Mouse (Mus musculus) kidney, postnatal 14 days (tissue): ENCODE results near the gene Prdm11.

Experiments
- DNase-seq: peaks from one replicate; pipeline ENCODE4 v3.0.0; 2022; ENCODE audit warnings: mixed read lengths

Prdm11 gene

DNA sequence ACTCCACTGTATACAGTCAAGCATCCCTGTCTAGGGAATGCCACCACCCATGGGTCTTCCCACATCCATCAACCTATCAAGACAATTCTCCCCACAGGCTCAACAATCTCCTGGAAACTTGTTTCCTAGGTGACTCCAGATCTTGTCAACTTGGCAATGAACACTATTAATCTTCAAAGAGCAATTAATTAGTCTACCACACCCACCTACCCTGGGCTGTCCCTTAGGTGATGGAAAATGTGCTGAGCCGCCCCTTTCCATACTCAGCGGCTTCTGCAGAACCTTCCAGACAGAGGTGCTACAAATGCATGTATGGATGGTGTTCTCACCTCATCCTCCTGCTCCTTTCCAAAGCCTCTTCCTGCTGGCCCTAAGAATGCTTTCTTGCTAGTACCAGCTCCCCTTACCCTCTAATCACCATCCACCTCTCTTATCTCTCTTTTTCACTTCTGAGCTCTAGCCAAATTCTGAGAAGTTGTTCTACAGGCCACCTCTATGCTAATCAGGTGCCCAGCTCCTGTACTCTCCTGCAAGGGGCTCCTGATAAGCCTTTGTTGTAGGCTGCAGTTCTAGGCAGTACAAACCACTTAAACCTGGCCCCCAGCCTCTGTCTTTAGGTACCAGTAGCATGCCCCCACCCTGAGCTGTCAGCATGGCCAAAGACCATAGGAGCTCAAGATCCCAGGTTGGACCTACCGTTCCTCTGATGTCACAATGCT lies 37.8 kb downstream of the Prdm11 start:
- DNase-seq: no peak

DNA sequence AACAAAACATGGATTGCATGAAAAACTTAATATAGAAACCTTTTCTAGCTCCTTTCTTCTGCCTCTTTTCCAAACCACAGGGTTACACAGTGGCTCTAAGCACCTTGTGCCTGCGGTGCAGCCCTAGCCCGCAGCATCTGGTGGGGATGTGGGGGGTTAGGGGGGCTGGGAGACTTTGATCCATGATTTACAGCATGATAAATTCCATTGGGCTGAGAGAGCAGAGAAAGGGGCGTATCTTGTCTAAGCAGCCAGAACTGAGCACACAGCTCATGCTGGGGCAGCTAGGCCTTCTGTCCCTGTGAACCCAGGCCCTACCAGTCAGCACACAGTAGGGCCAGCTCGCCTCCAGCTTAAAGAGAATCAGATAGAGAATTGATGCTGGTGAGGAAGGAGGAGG lies 40.9 kb downstream of the Prdm11 start:
- DNase-seq: no peak

DNA sequence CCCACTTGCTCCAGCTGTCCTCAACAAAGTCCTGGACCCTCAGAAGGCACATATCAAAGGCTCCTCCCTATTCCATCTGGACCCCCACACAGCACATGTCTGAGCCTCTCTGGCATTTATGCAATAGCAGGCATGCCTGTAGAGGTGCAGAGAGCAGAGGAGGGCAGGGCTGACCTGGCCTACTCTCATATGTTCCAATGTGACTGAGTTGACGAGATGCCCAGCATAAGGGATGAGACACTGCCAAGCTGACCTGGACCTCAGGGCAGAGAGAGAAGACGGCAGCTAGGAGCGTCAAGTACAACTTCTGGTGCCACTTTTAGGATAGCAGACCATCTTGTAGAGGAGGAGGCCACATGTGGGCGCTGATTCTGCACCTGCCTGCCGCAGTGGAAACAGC lies 54.0 kb downstream of the Prdm11 start:
- DNase-seq: no peak

DNA sequence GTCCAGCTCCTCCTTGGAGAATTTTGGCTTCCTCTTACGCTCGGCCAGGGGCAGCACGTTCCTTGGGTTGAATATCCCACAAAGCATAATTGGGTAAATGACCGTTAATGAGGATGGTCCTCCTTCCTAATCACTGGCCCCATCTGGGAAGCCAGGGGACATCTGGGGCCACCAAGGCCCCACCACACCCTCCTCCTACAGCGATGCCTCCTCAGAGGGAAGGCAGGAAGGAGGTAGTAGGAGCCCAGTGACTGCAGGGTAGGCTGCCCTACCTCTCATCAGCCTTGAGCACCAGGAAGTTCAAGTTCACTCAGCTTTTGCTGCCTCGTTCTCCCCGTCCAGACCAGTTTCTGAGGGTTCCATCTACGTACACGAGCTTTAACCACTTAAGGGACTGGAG lies 56.4 kb downstream of the Prdm11 start:
- no peak for DNase-seq

DNA sequence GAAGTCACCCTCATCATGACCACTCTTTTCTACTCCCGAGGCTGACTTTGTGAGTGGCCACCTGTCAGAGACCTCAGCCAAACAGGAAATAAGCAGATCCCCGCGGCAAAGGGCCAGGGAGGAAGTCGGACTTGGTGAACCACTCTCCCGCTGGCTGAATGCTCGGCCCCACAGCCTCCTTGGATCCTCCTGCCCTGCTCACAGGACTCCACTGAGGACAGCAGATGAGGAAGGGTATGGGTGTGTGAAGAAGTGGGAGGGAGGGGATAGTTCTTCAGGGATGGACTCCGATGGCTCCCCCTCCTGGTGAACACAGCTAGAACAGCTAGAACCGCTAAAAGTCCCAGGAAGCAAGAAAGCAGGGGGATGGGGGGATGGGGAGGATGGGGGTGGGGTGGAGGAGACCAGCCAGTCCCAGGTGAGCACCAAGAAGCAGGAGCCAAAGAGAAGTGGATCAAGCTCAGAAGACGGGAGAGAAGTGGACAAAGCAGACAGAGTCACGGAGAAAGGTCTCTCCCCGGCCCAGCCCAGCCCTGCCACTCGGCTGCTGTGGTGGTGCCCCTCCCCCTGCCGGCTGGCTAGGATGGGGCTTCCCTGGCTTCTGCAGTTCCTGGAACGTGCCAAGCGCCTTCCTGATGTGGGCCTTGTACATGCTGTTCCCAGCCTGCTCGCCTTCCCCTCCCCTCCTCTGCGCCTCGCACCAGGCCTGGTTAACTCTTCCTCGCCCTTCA lies 57.9 kb downstream of the Prdm11 start:
- peak; percentile 86 for DNase-seq

DNA sequence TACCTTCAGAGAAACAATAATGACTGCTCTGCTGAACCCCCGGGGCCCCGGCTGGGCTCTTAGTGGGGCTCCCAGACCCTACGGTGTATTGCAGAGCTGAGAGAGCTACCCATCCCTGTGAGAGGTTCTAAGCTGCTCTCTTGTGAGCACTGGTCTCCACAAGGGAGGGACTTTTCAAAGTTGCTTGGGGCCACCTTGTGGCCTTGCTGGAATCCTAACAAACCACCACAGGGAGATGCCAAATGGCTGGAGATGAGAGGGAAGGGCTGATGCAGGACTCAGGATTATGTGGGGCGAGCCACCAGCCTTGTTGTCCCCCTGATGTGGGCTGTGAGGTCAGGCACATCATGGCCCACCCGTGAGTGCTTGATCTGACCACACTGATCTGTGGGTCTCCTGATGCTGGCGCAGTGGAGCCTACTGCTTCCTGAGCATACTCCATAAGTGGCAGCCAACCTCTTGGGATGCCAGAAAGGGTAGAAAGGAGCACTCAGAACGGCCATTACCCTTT lies 58.8 kb downstream of the Prdm11 start:
- DNase-seq: no peak

DNA sequence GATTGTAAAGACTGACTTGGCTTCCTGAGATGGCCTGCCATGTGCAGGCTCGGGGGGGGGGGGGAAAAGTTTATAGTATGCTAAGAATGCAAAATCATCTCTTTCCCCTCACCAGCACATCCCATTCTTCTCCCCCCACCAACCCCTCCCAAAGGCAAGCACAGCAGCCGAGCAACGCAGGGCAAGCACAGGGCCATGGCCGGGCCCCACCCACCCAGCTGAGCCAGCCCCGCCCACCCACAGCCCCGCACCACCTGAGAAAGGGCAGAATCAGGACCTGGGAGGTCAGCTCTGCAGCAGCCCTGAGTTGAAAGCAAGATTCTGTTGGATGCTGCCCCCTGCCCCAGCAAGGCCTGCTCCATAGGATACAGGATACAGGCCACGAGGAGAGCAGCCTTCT lies 60.4 kb downstream of the Prdm11 start:
- no peak for DNase-seq

DNA sequence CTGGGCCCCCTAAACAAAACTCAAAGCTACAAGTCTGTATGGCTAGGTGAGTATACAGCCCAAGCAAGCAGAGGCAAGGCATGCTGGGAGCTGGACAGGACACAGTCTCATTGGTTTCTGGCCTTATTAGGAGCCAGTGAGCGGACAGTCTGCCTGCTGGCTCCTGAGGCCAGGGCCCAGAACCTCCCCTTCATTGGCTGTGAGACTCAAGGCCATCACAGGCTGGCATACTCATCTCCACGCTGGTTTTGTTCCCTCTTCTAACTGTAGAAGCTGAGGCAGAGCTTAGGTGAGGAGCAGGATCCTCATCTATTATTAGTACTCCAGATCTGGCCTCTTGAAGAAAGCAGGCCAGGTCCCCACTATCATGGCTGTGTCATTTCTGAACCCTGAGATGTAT lies 60.8 kb downstream of the Prdm11 start:
- no peak for DNase-seq

DNA sequence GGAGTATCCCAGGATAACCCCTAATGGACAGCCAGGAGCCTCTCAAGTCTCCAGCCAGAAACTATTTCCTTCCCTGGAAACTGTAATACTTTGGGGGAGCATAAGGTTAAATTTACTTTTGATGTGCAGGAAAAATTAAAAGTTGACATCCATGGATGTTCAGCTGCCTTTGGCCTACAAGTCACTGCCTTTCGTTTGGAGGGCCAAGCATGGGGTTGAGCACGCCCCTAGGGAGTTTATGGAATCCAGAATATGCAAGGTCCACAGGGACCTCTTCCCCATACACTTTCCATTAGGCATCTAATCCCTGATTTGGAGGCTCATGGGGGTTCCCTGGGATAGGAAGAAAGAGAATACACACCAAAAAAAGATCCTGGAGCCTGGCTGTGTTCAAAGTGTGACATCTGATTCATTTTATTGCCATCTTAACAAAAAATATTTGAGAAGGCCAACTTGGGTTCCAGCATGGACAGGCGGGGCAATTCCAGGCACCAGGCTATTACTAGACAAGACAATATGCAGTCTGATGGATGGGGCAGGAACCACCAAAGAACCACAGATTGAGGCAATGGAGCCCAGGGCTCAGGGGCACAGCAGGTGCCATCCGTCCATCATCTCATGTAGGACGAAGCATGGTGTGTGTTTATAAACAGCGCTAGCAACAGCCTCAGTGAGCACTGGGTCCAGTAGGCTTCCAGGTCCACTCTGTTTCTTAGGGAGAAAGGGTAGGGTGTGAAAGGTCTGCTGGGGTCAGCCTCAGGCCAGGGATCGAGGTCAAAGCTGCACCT lies 61.5 kb downstream of the Prdm11 start:
- no peak for DNase-seq

DNA sequence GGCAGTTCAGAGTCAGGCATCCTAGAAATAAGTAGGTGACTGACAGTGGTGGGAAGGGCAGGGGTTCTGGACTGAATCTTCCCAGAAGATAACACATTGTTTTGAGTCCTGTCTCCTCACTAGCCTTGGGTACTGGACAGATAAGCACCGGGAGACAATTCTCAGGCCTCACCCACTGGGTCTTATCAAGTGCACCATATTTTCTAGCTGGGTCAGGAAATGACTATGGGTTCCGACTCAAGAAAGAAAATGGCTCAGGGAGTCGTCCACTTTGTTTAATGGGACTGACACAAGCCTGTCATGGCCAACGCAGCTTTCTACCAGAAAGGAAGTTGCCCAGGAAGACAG lies 62.7 kb downstream of the Prdm11 start:
- DNase-seq: no peak

DNA sequence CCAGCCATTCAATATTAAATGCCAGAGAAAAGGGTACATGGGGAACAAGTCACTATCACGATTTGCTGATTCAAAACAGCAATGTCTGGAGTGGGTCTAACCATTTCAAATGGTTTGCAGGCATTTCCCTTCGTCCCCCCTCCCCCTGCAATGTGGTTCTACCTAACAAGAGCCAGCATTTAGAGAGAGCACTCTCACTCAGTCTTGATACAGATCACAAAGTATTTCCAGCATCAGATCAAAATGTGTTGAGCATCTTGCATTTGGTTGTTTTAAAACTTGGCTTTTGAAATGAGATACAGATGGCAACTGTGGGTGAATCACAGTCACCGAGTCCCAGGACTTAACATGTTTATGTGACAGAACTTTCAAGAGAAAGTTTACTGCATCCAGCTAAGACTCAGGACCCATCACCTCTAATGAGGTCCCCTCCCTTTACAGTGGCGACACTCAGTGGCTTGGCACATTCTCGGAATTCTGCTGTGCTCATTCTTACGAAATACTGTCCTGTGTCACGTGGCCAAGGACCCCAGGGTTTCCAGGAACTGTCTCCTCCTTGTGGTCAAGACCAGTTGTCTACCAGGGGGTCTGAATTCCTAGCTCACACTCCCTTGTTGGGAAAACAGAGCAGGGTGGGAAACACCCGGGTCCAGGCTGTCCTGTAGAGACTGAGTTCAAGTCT lies 63.2 kb downstream of the Prdm11 start:
- no peak for DNase-seq

DNA sequence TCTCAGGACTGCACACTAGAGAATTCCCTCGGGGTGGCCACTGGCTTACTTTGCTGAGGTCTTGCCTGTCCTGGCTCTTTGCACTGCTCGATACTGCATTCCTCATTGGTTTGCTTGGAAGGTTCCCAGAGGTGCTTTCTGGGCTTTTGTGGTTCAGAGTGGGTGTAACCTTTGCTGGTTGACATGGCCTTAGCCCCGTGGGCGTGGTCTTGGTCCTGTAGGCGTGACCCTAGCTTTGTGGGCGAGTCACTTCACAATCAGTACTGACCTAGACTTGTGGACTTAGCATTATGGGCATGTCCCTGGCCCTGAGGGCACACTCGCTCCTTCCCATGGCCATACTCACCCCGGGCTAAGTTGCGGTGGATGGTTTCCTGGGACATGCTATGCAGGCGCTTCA lies 65.8 kb downstream of the Prdm11 start:
- no peak for DNase-seq

DNA sequence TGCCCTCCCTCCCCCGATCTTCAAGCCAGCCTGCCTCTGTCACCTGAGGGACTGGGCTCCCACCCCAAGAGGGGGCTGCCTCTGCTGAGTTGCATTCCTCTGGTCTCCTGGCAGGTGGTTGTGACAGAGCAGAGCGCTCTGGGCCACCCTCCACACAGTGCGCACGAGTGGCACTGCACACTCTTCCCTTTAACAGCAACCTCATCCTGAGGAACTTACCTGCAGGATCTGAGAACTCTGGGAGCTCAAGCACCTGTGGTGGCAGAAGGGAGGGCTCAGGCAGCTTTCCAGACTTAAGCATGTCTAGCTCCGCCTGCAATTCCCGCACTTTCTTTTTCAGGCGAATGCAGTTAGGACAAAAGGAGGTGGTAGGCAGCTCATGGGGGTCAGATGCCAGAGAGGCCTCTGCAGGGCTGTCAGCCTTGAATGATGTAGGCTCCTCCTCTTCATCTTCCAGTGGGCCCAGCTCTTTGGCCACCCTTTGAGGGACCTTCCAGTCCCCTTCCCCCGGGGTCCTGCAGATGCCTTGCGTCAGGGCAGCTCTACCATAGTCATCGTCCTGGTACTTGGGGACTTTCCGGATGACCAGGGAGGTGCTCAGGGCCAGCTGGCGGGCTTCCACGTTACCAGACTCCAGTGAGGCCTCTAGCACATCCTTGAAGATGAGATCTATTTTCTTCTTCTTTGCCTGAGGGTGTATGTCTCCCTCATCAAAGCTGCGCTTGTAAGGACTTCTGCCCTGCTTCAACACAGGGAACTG lies 70.8 kb downstream of the Prdm11 start:
- no peak for DNase-seq

DNA sequence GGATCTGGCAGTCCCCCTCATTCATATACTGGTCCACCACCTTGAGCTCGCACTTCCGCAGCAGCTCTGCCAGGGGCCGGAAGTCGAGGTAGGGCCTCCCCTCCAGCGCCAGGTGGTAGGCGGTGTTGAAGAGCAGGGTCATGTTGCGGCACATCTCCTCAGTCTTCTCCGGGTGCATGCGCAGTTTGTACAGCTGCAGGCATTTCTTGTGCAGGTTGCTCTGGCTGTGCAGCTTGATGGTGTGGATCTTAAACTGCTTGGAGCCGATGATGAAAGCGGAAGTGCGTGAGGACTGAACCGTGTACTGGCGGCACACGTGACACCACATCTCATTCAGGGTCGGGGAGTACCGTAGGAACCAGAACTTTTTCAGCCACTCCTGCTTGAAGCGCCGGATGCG lies 72.3 kb downstream of the Prdm11 start:
- no peak for DNase-seq

DNA sequence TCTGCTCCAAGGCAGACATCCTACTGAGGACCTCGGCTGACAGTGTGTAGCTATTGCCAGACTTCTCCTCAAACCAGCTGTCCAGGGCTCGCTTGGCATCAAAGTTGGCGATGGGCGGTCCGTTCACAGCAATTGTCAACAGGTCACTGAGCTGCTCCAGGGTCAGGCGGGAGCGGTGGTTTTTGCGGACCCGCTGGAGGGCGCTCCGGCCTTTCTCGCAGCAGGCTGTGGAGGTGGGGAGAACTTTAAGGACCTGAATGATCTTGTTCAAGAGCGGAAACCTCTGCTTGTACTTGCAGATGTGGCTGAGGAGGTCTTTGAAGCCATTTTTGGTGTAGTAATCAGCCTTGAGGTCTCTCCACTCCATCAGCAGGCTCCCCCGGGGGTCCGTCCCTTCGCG lies 73.9 kb downstream of the Prdm11 start:
- DNase-seq: no peak

DNA sequence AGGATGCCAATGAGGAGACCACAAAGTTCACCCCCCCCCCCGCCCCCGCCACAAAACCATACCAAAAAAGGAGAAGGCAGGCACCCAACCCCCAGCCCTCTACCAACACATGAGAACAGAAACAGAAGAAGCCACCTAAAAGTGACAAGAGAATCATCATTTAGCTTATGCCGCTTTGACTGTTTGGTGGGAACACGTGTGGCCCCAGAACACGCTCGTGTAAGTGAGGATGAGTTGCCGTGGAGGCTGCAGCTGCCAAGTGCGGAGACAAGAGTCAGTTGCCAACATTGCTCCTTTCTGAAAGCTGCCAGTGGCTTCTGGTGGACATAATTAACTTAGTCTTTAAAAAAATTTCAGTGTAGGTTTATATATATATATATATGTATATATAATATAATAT lies 74.4 kb downstream of the Prdm11 start:
- DNase-seq: no peak

DNA sequence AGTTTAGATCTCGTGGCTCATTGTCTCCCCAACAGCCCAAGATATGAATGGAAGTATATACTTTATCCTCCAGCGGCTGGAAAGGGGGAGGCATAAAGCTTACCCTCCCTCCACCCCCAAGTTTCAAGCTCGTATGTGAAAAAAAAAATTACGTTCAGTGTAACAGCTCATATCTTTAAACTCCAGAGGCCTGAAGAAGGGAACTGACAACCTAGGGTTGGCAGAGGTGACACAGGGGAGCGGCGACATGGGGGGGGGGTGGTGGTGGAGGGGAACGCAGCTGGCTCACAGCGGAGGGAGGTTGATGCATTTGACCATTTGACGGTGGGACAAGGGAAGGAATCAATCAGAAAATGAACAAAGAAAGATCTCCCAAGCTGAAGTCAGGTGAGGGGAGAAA lies 74.9 kb downstream of the Prdm11 start:
- DNase-seq: no peak

DNA sequence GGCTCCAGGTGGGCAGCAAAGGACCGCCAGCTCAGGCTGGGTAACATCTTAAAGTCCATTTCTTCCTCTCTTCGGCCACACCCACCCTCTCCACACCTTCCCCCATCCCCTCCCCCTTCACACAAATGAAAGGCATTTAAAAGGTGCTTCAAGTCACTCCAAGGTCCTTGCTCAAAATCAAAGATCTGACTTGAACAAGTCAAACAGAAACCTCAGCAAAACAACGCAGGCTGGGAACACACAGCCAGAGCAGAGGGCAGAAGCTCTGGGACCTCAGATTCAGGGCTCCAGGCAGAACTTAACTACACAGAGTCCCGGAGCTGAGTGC lies 78.2 kb downstream of the Prdm11 start:
- DNase-seq: no peak

DNA sequence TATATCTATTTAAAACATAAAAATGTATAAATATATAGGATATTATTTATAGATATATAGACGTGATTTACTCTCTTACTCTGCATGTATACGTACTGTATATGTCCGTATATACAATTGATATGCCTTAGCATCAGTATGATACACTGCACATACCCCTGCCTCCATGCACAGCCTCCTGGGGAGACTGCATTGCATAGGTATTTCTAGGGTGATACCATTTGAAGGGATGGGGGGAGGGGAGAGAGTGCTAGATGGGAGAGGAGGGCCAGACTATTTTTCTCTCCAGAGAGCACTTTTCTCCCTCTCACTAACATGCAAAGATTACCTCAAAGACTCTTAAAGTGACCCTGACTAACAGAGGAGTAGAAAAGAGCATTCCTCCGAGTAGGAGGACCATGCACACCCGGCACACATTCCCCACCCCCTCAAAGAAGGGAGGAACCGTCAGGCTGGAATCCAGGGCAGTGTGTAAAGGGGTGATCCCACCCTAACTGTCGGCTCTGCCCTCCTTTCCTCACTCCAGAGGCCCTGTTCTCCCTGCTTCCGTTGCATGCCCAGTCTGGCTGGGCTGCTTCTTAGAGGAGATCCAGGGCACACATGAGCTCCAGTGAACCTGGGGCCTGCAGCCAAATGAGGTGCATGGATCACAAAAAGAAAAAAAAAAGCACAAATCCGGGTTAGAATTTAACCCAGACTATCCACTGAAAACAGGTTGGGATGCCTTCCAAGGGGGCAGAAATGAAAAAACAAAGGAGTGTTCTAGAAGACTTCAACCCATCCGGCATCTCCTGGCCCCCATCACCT lies 78.7 kb downstream of the Prdm11 start:
- peak; percentile 52 for DNase-seq

DNA sequence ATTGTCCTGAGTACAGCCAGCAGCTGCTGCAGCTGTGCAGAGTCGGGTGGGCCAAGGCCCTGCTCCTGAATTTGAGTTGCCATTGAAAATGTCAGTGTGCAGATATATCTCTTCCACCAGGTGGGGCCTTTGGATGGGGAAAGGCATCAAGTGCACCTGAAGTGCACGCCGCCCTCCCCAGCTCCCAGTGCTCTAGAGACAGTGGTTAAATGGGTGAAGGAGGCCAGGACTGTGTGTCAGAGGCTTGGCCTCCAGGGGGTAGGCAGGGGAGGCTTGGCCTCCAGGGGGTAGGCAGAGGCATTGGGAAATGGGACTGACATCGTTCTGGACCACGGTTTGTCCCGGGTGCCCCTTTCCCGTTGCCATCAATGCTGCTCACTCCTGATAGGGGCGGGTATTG lies 79.7 kb downstream of the Prdm11 start:
- no peak for DNase-seq

DNA sequence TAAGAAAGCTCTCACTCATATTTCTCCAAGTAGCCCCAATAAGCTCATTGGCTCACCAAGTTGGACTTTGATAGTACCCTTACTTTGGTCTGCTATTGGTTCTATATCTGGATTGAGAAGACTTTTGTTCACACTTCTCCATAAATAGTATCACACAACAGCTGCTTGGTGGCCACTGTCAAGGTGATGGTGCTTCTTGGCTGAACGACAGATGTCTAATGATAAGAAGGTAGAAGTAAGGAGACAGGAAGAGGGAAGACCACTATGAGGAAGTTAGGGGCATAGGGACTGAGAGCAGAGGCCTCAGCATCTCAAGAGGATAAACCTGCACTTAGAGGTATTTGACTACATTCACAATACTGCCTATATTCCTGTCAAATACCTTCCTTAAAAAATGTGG lies 81.6 kb downstream of the Prdm11 start:
- no peak for DNase-seq

DNA sequence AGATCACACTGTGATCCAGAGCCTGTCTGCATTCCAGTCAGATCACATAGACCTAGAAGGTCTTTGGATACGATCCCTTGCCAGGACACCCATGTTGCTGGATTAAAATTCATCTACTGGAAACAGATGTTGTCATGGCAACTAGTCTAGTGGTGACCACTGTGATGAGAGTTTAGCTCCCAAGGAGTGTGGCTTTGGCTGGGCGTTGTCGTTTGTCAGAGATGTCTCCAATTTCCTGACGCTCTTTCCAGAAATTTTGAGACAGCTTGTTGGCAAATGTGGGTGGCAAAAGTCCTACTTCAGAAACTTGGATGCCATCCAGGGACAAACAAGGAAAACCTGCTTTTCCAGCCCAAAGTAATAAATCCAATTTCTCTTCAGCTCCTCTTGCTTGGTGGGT lies 87.3 kb downstream of the Prdm11 start:
- no peak for DNase-seq
